Mouse (Mus musculus) cerebellum, adult 2 months (tissue): Measurements from ENCODE around the gene Glul. TPM values are rescaled to one million over a fixed set of nuclear protein-coding genes. Genes with fewer than 3 reads are reported as not detected.
A peak's percentile ranks its signal among the peaks of the same experiment; 100 is the strongest.
"Not testable (repeated sequence)": the region's sequence is repeated elsewhere in the genome, so short reads cannot be mapped to it uniquely, and the experiment has no call there.

Source experiments
- DNase-seq, 2 experiments: peaks; one replicate each; pipeline ENCODE4 v3.0.0; 2021
- H3K27ac ChIP-seq: fragments of 200-500 bp; 2 replicates; pipeline ENCODE4 v1.5.1; 2012; ENCODE audit warnings: low read length, control low read depth, inconsistent platforms; ENCODE audit not compliant: insufficient read depth
- H3K27me3 ChIP-seq: fragments of 200-500 bp; 2 replicates; pipeline ENCODE4 v1.6.1; 2012; ENCODE audit warnings: inconsistent platforms, mild to moderate bottlenecking, low read length, moderate library complexity; ENCODE audit not compliant: control insufficient read depth, insufficient read depth
- H3K4me1 ChIP-seq: fragments of 200-500 bp; 2 replicates; pipeline ENCODE4 v1.6.1; 2011; ENCODE audit warnings: low read length; ENCODE audit not compliant: control insufficient read depth, insufficient read depth
- H3K4me3 ChIP-seq: fragments of 200-500 bp; replicated peaks from 2 replicates; pipeline ENCODE3; 2011; ENCODE audit warnings: mild to moderate bottlenecking, low read depth, low read length, control low read depth; ENCODE audit not compliant: insufficient read depth
- CTCF ChIP-seq: fragments of 200-500 bp; IDR thresholded peaks from 2 replicates; pipeline ENCODE4 v1.5.1; 2011; ENCODE audit warnings: low read depth, mild to moderate bottlenecking, control low read depth, low read length, moderate library complexity, borderline replicate concordance; ENCODE audit not compliant: insufficient read depth
- POLR2A ChIP-seq: fragments of 200-500 bp; IDR thresholded peaks from 2 replicates; pipeline ENCODE4 v1.6.1; 2011; ENCODE audit warnings: low read length, control low read depth, borderline replicate concordance; ENCODE audit not compliant: insufficient read depth
- WGBS: fragments of 180-500 bp; shearing (Covaris S2); methylation state at CpG from one replicate; pipeline ENCODE4 v1.1.7; 2018; 5-methylcytosine and 5-hydroxymethylcytosine counted together
- polyA plus RNA-seq: library from polyadenylated mRNA; depleted of rRNA; stranded (reverse); fragments of >200 nt; gene quantifications from 2 replicates; pipeline ENCODE4 v1.2.3, GENCODE M21; 2012; rRNA removed

Gene Glul
- polyA plus RNA-seq = 1,343 and 1,402 TPM in 2 replicates

GRCm38 (mm10) chr1:153899731-153900380, at the start of gene Glul, which contains the start of gene Teddm2:
Gene Glul (plus strand): TSS chr1:153899944.
Gene Teddm2 (minus strand): TSS chr1:153900228.
- Histone ChIP-seq H3K27ac (peak within 1 kb of the TSS; percentile 52), H3K4me3 (peak within 1 kb of the TSS; percentile 73), H3K4me1 (no peaks in the 10 kb centered on the region), H3K27me3 (no peaks in the 10 kb centered on the region)
- WGBS = under 1% methylated on average over 51 of the region's 51 CpGs
- peak; percentile 93 to 96 for DNase-seq
- TF ChIP-seq CTCF (no peak), POLR2A (peak; percentile 99)

DNA sequence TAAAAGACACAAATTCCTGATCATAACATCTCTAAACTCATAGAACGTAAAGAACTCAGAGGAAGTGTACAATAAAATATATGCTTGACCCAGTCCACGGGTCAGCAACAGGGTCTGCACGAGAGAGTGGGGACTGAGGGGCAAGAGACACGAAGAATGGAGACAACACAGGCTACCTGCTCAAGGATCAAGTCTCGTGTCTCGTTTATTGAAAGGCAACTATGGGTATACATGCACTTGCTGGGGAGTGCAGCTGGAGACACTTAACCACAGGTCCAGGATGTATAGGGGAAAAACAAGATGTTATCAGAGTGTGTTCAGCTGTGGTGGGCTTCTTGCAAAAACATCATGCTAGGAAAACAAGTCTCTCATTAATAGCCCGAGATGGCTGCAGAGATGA, 47.0 kb upstream of the Glul start:
- H3K27me3 ChIP-seq, DNase-seq, H3K4me3 ChIP-seq, H3K27ac ChIP-seq, H3K4me1 ChIP-seq: not testable (repeated sequence)
- 87% methylated on average over 7 of the region's 7 CpGs for WGBS

GRCm38 (mm10) chr1:153855946-153856345, 43.8 kb upstream of the Glul start:
- Histone ChIP-seq H3K4me1 (no peaks in the 10 kb centered on the region), H3K27ac (no peak overlapping the region), H3K27me3 (no peaks in the 10 kb centered on the region), H3K4me3 (no peak overlapping the region)
- 37% methylated on average over 8 of the region's 8 CpGs for WGBS
- no peak for DNase-seq
- TF ChIP-seq POLR2A (no peak), CTCF (no peak)

GRCm38 (mm10) chr1:153874045-153874444, 25.7 kb upstream of the Glul start, which contains the start of gene Teddm1b:
Gene Teddm1b (plus strand): TSS chr1:153874345.
- no peak for TF ChIP-seq CTCF
- Histone ChIP-seq H3K4me3 (no peak within 1 kb of the TSS), H3K27me3 (no peaks in the 10 kb centered on the region), H3K27ac (no peak within 1 kb of the TSS), H3K4me1 (no peaks in the 10 kb centered on the region)
- 85% methylated on average over 6 of the region's 6 CpGs for WGBS
- no peak for DNase-seq

DNA sequence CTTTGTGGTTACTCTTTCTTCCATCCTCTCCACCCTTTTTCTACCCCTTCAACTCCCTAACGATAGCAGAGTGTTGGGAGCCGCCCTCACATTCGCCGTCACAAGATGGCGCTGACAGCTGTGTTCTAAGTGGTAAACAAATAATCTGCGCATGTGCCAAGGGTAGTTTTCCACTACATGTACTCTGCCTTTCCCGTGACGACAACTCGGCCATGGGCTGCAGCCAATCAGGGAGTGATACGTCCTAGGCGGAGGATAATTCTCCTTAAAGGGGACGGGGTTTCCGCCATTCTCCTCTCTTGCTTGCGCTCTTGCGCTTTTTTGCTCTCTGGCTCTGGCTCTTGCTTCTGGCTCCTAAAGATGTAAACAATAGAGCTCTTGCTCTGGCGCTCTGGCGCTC, 19.4 kb upstream of the Glul start:
- H3K27ac ChIP-seq, H3K27me3 ChIP-seq, H3K4me3 ChIP-seq, DNase-seq, H3K4me1 ChIP-seq: not testable (repeated sequence)
- 94% methylated on average over 17 of the region's 17 CpGs for WGBS

DNA sequence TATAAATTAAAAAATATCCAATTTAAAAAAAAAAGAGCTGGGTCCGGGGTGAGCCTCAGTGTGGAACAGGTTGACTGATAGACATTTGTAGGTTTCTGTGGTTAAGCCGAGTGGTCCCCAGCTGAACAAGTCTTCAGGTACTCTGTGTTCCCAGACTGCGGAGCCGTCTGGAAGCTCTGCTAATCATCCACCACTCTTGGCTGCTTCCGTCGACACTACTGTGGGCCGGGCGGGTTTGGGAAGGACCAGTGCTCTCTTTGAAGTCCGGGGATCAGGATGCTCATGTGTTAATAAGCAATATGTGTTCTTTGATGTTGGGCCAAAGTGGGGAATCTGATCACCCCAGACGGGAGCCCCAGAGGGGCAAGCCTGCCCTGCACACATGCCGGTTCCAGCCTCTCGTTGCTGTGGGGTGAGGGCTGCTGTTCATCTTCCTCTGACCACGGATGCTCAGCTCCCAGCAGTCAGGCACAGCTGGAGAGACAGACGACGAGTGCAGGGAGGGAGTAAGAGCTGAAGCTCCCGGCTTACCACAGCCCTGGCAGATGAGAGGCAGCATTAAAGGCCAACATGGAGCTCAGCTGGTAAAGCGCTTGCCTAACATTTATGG, 13.6 kb upstream of the Glul start:
- no peak overlapping the region for H3K27ac ChIP-seq
- TF ChIP-seq CTCF (no peak), POLR2A (no peak)
- no peaks in the 10 kb centered on the region for H3K27me3 ChIP-seq
- H3K4me3 ChIP-seq = no peak overlapping the region
- no peaks in the 10 kb centered on the region for H3K4me1 ChIP-seq
- no peak for DNase-seq
- WGBS = 32% methylated on average over 17 of the region's 17 CpGs

DNA sequence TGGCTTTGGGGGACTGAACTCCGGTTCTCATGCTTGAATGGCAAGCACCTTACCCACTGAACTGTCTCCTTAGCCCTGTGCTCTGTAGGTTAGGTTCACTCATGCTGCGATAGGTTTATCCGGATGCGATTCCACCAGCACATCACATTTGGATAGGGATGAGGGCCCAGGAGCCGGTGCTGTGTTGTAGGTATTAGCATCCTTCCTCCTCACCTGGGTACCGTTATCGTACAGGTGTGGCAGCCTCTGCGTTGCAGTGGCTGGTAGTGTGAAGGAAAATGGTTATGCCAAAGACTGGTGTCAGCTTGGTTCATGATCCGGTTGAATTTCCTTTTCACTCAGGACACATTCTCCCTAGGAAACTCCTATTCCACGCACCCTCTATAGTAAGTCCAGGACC, 9.6 kb upstream of the Glul start:
- no peak overlapping the region for H3K4me3 ChIP-seq
- 95% methylated on average over 10 of the region's 10 CpGs for WGBS

GRCm38 (mm10) chr1:153891442-153891841, 8.3 kb upstream of the Glul start, which contains the start of gene Teddm1a:
Gene Teddm1a (plus strand): TSS chr1:153891742.
- TF ChIP-seq POLR2A (no peak), CTCF (no peak)
- 67% methylated on average over 4 of the region's 4 CpGs for WGBS
- no peak for DNase-seq
- Histone ChIP-seq H3K4me1 (no peaks in the 10 kb centered on the region), H3K27ac (no peak within 1 kb of the TSS), H3K4me3 (no peak within 1 kb of the TSS), H3K27me3 (no peaks in the 10 kb centered on the region)

More for the DNA sequence above, 9.6 kb upstream of the Glul start:
- Histone ChIP-seq H3K4me1 (no peaks in the 10 kb centered on the region), H3K27me3 (no peaks in the 10 kb centered on the region), H3K27ac (no peak overlapping the region)
- DNase-seq = no peak
- TF ChIP-seq CTCF (no peak), POLR2A (no peak)

DNA sequence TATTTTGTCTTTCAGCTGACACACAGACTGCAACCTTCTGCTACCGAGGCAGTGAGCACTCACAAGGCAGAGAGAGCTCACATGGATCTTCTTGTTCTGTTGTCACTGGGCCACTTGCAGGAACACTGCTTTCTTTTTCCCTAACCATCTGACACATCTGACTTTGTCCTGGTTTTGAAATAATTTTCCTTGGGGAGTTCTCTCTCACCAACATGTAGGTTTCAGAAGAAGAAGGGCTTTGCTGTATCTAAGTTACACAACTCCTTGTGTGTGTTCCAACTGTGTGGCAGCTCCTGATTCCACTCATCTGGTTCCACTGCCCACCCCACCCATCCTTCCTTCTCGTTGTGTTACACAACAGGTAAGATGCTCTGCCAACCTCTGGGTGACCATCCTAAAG, 6.0 kb upstream of the Glul start:
- 68% methylated on average over 2 of the region's 2 CpGs for WGBS
- Histone ChIP-seq H3K4me3 (no peak overlapping the region), H3K27ac (no peak overlapping the region), H3K27me3 (no peaks in the 10 kb centered on the region), H3K4me1 (no peaks in the 10 kb centered on the region)
- no peak for DNase-seq
- TF ChIP-seq CTCF = no peak
- TF ChIP-seq POLR2A = no peak
